Mouse (Mus musculus) cerebellum, postnatal 4 days (tissue): ENCODE data around the gene Taok2.
"Not testable (repeated sequence)": the region's sequence is repeated elsewhere in the genome, so short reads cannot be mapped to it uniquely, and the experiment has no call there.

ENCODE experiments used
- DNase-seq, 2 experiments: peaks; one replicate each; pipeline ENCODE4 v3.0.0; 2022; ENCODE audit warnings: low spot score in 2 of 2, mixed read lengths in 1 of 2

The Taok2 gene

GRCm38 (mm10) chr7:126884286-126885164, at the start of gene Taok2:
TSS of gene Taok2 (minus strand) at chr7:126884703.
- peak; percentile 96 to 98 for DNase-seq

- no peak for DNase-seq
Measured at GRCm38 (mm10) chr7:126932652-126933051, 48.1 kb upstream of the Taok2 start.

- DNase-seq, result no peak
Measured at GRCm38 (mm10) chr7:126929046-126929445, 44.5 kb upstream of the Taok2 start.

GRCm38 (mm10) chr7:126928384-126929037, 44.0 kb upstream of the Taok2 start, which contains the start of gene Kctd13:
TSS of gene Kctd13 (plus strand) at chr7:126928879.
- DNase-seq, result peak; percentile 80 to 92

GRCm38 (mm10) chr7:126926299-126926698, 41.8 kb upstream of the Taok2 start:
- no peak for DNase-seq

GRCm38 (mm10) chr7:126923999-126924398, 39.5 kb upstream of the Taok2 start:
- DNase-seq, result no peak

GRCm38 (mm10) chr7:126922624-126923060, 38.1 kb upstream of the Taok2 start, which contains the start of gene Tmem219:
TSS of gene Tmem219 (minus strand) at chr7:126922917.
- no peak for DNase-seq

GRCm38 (mm10) chr7:126921563-126921962, 37.1 kb upstream of the Taok2 start:
- DNase-seq, result no peak

GRCm38 (mm10) chr7:126919973-126920372, 35.5 kb upstream of the Taok2 start:
- no peak for DNase-seq

GRCm38 (mm10) chr7:126918356-126918755, 33.9 kb upstream of the Taok2 start:
- not testable (repeated sequence) for DNase-seq

GRCm38 (mm10) chr7:126914844-126915243, 30.3 kb upstream of the Taok2 start:
- DNase-seq, result no peak

- no peak for DNase-seq
Measured at GRCm38 (mm10) chr7:126905590-126905989, 21.1 kb upstream of the Taok2 start.

GRCm38 (mm10) chr7:126899781-126900180, 15.3 kb upstream of the Taok2 start:
- not testable (repeated sequence) for DNase-seq

- DNase-seq, result peak; percentile 97 to 98
Measured at GRCm38 (mm10) chr7:126898102-126898990, 13.8 kb upstream of the Taok2 start.

GRCm38 (mm10) chr7:126897390-126898101, 13.0 kb upstream of the Taok2 start:
- DNase-seq, result no peak

- DNase-seq, result no peak
Measured at GRCm38 (mm10) chr7:126896912-126897311, 12.4 kb upstream of the Taok2 start.

- DNase-seq, result no peak
Measured at GRCm38 (mm10) chr7:126888852-126889251, 4.3 kb upstream of the Taok2 start.

GRCm38 (mm10) chr7:126887281-126887680, 2.8 kb upstream of the Taok2 start:
- no peak for DNase-seq

GRCm38 (mm10) chr7:126883731-126884181, 747 bp downstream of the Taok2 start:
- DNase-seq, result no peak

GRCm38 (mm10) chr7:126881040-126881439, 3.5 kb downstream of the Taok2 start:
- no peak for DNase-seq

- DNase-seq, result no peak
Measured at GRCm38 (mm10) chr7:126877239-126877638, 7.3 kb downstream of the Taok2 start.
